Mouse (Mus musculus) cerebellum, adult 18-20 months (tissue): ENCODE results near the gene Flnb.
A peak's percentile ranks its signal among the peaks of the same experiment; 100 is the strongest.

Source experiments
- DNase-seq, 2 experiments: peaks; one replicate each; pipeline ENCODE4 v3.0.0; 2021

The Flnb gene

GRCm38 (mm10) chr14:7817770-7818462 lies at the start of gene Flnb:
TSS of gene Flnb (plus strand) at chr14:7817957.
- DNase-seq = peak; percentile 98 to 99

- DNase-seq = no peak
Observed at GRCm38 (mm10) chr14:7773714-7774389, 43.9 kb upstream of the Flnb start.

DNA sequence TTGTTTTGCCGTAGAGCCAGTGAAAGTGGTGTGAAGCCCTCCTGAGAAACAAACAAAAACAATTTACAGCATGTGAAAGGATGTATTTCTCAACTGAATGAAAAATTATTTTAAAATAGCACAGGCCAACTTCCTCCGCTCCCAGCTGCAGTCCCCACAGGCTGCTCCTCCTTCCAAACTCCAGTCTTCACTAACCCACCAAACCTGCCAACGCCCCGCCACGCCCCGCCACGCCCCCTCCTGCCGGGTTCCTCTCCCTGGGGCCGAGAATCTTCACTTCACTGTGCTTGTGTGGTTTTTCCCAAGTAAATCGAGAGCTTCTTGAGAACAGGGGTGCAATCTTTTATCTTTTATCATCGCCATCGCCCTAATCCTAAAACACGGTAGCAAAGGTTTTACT lies 31.7 kb upstream of the Flnb start:
- no peak for DNase-seq

GRCm38 (mm10) chr14:7789266-7790030 lies 28.3 kb upstream of the Flnb start:
- no peak for DNase-seq

DNA sequence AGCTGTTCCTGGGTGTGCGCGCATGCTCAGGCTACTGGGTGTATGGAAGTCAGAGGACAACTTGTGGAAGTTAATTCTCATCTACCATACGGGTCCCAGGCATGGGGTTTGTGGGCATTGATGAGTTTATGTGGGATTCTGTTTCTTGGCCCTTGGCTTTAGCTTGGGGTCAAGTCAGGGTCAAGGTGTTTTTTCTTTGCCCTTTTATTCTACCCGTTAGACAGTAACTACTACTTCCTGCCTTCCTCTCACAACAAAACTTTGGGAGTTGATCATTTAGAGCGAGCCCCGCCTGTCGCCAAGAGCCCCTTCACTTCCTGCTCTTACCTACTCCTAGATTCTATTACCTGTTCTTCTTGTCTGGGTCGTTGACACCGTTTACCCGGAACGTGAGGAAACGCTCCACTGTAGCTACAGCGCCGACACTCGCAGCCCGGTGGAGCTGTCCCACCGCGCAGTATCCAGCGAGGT lies 26.7 kb upstream of the Flnb start:
- no peak for DNase-seq

GRCm38 (mm10) chr14:7791532-7792159 lies 26.1 kb upstream of the Flnb start, which contains the start of gene Gm26661:
TSS of gene Gm26661 (plus strand) at chr14:7791587.
- DNase-seq = peak; percentile 53 to 60

DNA sequence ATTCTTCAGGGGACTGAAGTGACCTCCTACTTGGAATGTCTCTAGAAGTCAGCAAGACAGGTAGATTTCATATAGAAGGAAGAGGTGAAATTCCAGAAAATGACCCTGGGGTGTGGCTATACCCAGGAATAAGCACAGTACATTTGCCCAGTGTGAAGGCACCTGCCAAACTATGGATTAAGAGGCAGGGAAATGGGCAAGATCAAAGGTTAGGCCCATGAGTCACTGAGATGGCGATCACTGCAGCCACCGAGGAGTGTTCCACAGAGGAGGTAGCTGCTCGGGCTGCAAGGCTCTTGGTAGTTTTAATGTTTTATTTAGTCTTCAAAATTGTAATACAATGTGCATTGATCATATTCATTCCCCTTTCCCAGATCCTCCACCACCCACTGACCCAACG lies 21.8 kb upstream of the Flnb start:
- no peak for DNase-seq

GRCm38 (mm10) chr14:7800611-7801010 lies 17.1 kb upstream of the Flnb start:
- no peak for DNase-seq

DNA sequence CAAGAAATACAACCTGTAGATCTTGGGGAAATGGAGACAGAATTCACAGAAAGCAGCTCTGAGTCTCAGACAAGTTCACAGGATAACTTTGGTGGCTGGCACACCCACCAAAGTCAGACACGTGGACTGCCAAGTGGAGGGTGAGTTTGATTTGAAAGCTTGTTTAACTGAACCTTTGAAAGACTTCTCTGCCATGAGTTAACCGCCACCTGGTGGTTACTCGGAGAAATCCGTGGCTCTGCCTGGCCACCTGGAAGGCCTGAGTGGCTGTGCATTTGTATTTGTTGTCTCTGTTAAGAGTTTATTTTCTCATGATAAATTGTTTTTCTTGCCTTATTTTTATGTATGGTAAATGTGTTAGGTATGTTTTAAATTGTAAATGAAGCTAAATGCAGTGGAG lies 15.9 kb upstream of the Flnb start:
- DNase-seq = peak; percentile 69

GRCm38 (mm10) chr14:7803874-7804557 lies 13.7 kb upstream of the Flnb start:
- DNase-seq = peak; percentile 62 to 71

GRCm38 (mm10) chr14:7804558-7804905 lies 13.2 kb upstream of the Flnb start:
- DNase-seq = no peak

DNA sequence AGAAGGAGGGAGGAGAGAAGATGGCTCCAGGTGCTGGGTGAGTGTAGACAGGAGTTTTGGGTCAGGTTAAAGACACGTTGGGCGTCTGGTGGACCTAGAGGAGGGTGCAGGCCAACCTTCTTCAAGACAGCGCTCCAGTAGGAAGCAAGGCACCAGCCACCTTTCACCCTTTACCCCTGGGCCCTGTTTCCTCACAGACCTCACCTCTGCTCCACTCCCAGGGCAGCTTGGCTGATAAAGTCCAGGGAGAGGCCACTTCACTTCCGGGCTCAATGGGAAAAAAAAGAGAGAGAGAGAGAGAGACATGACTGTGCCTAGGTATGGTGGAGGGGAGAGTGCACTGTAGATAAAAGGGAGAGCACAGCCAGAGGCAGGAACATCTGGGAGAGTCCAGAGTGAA lies 10.0 kb upstream of the Flnb start:
- DNase-seq = no peak

GRCm38 (mm10) chr14:7808501-7808981 lies 9.2 kb upstream of the Flnb start:
- no peak for DNase-seq

GRCm38 (mm10) chr14:7809043-7809955 lies 8.5 kb upstream of the Flnb start:
- no peak for DNase-seq

DNA sequence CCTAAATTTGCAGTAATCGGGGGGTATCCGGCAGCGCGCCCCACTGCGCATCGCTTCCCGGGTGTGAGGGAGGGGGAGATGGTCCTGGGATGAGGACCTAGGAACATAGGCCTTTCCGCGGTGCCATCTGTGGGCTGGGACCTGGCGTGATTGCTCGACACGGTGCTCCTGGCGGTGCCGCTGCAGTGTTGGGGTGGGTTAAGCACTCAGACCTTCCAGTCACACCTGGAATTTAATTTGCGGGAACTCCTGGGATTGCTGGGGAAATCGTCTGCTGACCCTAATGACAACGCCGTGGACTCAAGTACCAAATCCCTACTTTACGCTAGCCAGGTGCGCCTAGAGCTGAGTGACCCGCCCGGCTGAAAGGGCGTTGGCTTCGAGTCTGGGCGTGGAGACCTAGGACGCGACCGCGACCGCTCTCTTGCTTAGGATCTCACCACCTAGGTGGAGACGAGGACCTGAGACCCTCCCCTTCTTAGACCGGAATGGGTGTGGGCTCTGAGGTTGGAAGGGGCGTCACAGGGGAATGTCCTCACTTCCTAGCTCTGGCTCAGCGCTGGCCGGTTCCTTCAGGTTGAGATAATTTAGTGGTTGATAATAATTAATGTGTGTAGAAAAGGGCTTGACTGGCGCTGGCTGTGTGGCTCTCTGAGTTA lies 835 bp downstream of the Flnb start:
- DNase-seq = peak; percentile 49 to 56

DNA sequence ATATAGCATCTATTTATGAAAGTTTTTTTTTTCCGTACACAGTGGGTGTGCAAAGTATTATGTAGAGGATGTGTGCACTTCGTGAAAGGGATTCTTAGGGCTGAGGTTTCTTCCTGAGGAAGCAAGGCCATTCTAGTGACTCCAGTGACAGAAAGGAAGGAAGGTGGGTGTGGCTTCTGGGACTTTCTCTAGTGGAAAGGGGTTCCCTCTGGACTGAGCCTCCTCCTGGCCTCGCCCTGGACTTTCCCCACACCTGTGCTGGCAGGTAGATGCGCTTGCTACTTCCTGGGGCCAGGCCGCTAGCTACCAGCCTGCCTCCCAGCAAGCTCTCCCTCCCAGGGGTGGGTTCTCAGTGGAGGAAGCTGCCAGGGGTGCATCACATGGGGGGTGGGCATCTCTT lies 1.7 kb downstream of the Flnb start:
- DNase-seq = peak in 1 of 2 experiments; percentile 27

GRCm38 (mm10) chr14:7821341-7821740 lies 3.6 kb downstream of the Flnb start:
- DNase-seq = no peak

GRCm38 (mm10) chr14:7822693-7823092 lies 4.9 kb downstream of the Flnb start:
- no peak for DNase-seq

DNA sequence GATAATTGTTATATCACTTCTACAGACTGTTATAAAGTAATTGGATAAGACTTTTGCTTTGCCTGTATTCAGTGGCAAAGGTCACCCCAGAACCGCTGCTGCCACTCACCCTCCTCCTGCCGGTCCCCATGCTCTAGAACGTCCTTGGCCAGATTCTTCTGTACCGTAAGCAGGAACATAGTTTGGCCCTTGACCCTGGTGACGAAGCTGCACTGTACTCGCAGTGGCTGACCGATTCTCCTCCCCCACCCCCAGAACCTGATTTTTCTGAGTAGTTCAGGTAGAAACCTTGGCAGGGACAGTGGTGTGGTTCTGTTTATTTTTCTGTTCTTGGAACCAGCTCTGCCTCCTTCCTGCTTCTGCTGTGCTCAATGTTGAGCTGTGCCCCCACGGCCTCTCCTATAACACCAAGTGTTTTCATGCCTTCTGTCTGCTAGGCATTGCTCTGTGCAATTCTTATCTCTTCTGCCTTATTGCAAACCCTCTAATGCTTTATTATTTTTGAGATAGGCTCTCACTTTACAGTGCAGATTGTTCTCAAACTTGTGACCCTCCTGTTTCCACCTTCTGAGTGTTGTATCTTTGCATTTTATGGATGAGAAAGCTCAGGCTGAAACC lies 7.0 kb downstream of the Flnb start:
- no peak for DNase-seq
